Mouse (Mus musculus) myocyte (in vitro differentiated cells): ENCODE results near the gene Trmt1. TPM values are rescaled to one million over a fixed set of nuclear protein-coding genes. Genes with fewer than 3 reads are reported as not detected.

Experiments used
- H3K27me3 ChIP-seq: one replicate; pipeline ENCODE4 v1.6.1; 2011; ENCODE audit not compliant: control insufficient read depth, insufficient read depth, insufficient read length
- H3K36me3 ChIP-seq: one replicate; pipeline ENCODE4 v1.6.1; 2011; ENCODE audit not compliant: control insufficient read depth, insufficient read depth
- H3K4me2 ChIP-seq: one replicate; pipeline ENCODE4 v1.6.1; 2011; ENCODE audit warnings: low read depth, control low read depth
- H3K4me3 ChIP-seq: one replicate; pipeline ENCODE4 v1.5.1; 2011; ENCODE audit warnings: mild to moderate bottlenecking, control low read depth, moderate library complexity
- H3K79me2 ChIP-seq: one replicate; pipeline ENCODE4 v1.6.1; 2011; ENCODE audit not compliant: control insufficient read depth, insufficient read depth
- H3ac ChIP-seq: one replicate; pipeline ENCODE4 v1.6.1; 2011; ENCODE audit not compliant: control insufficient read depth, insufficient read length
- CEBPB ChIP-seq: IDR thresholded peaks from 2 replicates; pipeline ENCODE4 v1.6.1; 2011; ENCODE audit warnings: mild to moderate bottlenecking, moderate library complexity; ENCODE audit not compliant: poor library complexity, insufficient read depth, severe bottlenecking
- E2F4 ChIP-seq: IDR thresholded peaks from one replicate; pipeline ENCODE4 v1.6.1; 2011; ENCODE audit warnings: mild to moderate bottlenecking, control low read depth, moderate library complexity; ENCODE audit not compliant: insufficient read depth
- MAX ChIP-seq: IDR thresholded peaks from one replicate; pipeline ENCODE4 v1.6.1; 2011; ENCODE audit warnings: low read depth, mild to moderate bottlenecking, control low read depth
- MYOD1 ChIP-seq, 3 experiments: IDR thresholded peaks; one replicate each; pipeline ENCODE4 v1.6.1; 2011; ENCODE audit warnings: control low read depth in 2 of 3, low read depth in 2 of 3, mild to moderate bottlenecking in 2 of 3, moderate library complexity in 1 of 3; ENCODE audit not compliant: insufficient read length in 2 of 3, control insufficient read depth in 1 of 3
- MYOG ChIP-seq, 3 experiments: IDR thresholded peaks; one replicate each; pipeline ENCODE4 v1.6.1; 2011; ENCODE audit warnings: control low read depth in 2 of 3, low read depth in 2 of 3, mild to moderate bottlenecking in 2 of 3; ENCODE audit not compliant: insufficient read length in 2 of 3, control insufficient read depth in 1 of 3, insufficient read depth in 1 of 3
- POLR2A ChIP-seq: IDR thresholded peaks from one replicate; pipeline ENCODE4 v1.6.1; 2011; ENCODE audit warnings: low read depth, mild to moderate bottlenecking, control low read depth, moderate library complexity; ENCODE audit not compliant: insufficient read length
- POLR2AphosphoS2 ChIP-seq: IDR thresholded peaks from one replicate; pipeline ENCODE4 v1.6.1; 2011; ENCODE audit warnings: low read depth, control low read depth; ENCODE audit not compliant: insufficient read length
- REST ChIP-seq: IDR thresholded peaks from one replicate; pipeline ENCODE4 v1.6.1; 2011; ENCODE audit warnings: mild to moderate bottlenecking, control low read depth, moderate library complexity; ENCODE audit not compliant: insufficient read depth, insufficient read length
- SRF ChIP-seq: IDR thresholded peaks from one replicate; pipeline ENCODE4 v1.6.1; 2011; ENCODE audit warnings: low read depth; ENCODE audit not compliant: control insufficient read depth, insufficient read length
- TCF12 ChIP-seq: IDR thresholded peaks from one replicate; pipeline ENCODE4 v1.6.1; 2011; ENCODE audit warnings: mild to moderate bottlenecking, control low read depth; ENCODE audit not compliant: poor library complexity, insufficient read depth, severe bottlenecking
- TCF3 ChIP-seq: IDR thresholded peaks from one replicate; pipeline ENCODE4 v1.6.1; 2011; ENCODE audit warnings: low read depth, control low read depth; ENCODE audit not compliant: insufficient read length
- USF1 ChIP-seq: IDR thresholded peaks from one replicate; pipeline ENCODE4 v1.6.1; 2011; ENCODE audit warnings: low read depth, mild to moderate bottlenecking, control low read depth, moderate library complexity
- polyA plus RNA-seq: library from polyadenylated mRNA; unstranded; fragments of >200 nt; fragmentation: generic; extraction: Trizol; gene quantifications from one replicate; pipeline ENCODE4 v1.2.1, GENCODE M21; 2012; ENCODE audit warnings: missing spikeins

Trmt1 gene
- polyA plus RNA-seq, 1 experiment = 94.4 TPM

DNA sequence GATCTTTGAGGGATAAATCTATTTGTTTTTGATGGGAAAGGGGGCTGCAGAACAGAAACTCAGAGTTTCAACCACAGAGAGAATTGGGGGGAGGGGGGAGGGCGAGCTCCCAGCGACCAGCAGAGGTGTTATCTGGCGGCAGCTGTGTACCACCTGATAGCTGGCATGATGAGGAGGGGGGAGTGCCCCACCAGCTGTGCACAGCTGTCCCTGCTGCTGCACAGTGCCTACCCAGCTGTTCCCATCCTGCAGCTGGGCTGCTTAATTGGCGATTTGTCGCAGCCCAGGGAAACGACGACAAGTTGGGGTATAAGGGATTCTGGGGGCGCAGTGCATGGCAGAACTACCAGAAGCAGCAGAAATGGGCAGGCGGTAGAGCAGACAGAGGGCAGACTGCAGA, 38.6 kb downstream of the Trmt1 start:
- Histone ChIP-seq H3K27me3 (no peaks in the 10 kb centered on the region), H3K4me3 (no peak overlapping the region), H3K36me3 (peaks cover 34% of the 10 kb centered on the region), H3K4me2 (peak overlapping the region; percentile 96), H3K79me2 (peaks cover 12% of the 10 kb centered on the region), H3ac (no peak overlapping the region)
- TF ChIP-seq E2F4 = no peak
- no peak for TF ChIP-seq CEBPB
- TF ChIP-seq POLR2AphosphoS2 = peak; percentile 33
- TF ChIP-seq TCF3 = peak; percentile 84
- TF ChIP-seq MYOG (IDR thresholded peaks at IDR 0.05; ENCODE audit: control insufficient read depth in 1 of 3, insufficient read depth in 1 of 3, insufficient read length in 2 of 3, low read depth in 2 of 3) = peak in 2 of 3 experiments; percentile 63 to 77
- peak; percentile 18 for TF ChIP-seq TCF12
- TF ChIP-seq MAX = no peak
- no peak for TF ChIP-seq POLR2A
- TF ChIP-seq MYOD1 (IDR thresholded peaks at IDR 0.05; ENCODE audit: control insufficient read depth in 1 of 3, insufficient read length in 2 of 3, low read depth in 2 of 3) = peak in 2 of 3 experiments; percentile 85 to 96

- Histone ChIP-seq H3K27me3 (no peaks in the 10 kb centered on the region), H3K36me3 (peaks cover 28% of the 10 kb centered on the region), H3K4me2 (peak overlapping the region; percentile 15), H3K4me3 (no peak overlapping the region), H3ac (no peak overlapping the region), H3K79me2 (peaks cover 12% of the 10 kb centered on the region)
- TF ChIP-seq USF1 (no peak), MYOD1 (IDR thresholded peaks at IDR 0.05; ENCODE audit: control insufficient read depth in 1 of 3, insufficient read length in 2 of 3, low read depth in 2 of 3) (no peak), MYOG (IDR thresholded peaks at IDR 0.05; ENCODE audit: control insufficient read depth in 1 of 3, insufficient read depth in 1 of 3, insufficient read length in 2 of 3, low read depth in 2 of 3) (no peak), REST (no peak), POLR2A (no peak), POLR2AphosphoS2 (no peak), CEBPB (no peak), SRF (no peak), TCF3 (no peak), MAX (no peak)
Observed at GRCm38 (mm10) chr8:84725246-84725940, 39.3 kb downstream of the Trmt1 start.

- Histone ChIP-seq H3K79me2 (peaks cover 12% of the 10 kb centered on the region), H3K36me3 (peaks cover 24% of the 10 kb centered on the region), H3K4me3 (no peak overlapping the region), H3ac (no peak overlapping the region), H3K4me2 (no peak overlapping the region), H3K27me3 (no peaks in the 10 kb centered on the region)
- TF ChIP-seq TCF12 (no peak), CEBPB (0 out of 2 replicates have a peak, but pooled peaks have one; percentile 16)
Observed at GRCm38 (mm10) chr8:84725941-84726259, 39.8 kb downstream of the Trmt1 start.

DNA sequence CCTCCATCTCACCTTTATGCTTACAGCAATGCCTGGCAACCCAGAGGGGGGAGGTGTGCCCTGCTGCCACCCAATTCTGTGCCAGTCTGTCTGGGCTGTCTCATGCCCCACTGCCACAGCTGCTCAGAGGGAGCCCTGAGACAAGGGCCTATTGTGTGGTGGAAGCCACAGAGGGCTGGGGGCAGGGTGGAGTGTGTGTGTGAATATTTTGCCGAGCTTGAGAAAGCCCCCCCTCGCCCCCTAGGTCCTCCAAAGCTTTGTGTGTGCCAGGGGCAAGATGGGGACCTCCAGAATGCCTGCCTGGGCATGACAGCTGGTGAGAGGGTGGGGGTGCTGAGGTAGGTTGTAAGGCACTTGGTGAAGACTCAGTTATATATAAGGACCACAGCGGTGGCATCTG, 42.4 kb downstream of the Trmt1 start:
- Histone ChIP-seq H3K4me2 (peak overlapping the region; percentile 52), H3K36me3 (peaks cover 13% of the 10 kb centered on the region), H3K79me2 (peaks cover 24% of the 10 kb centered on the region), H3K27me3 (no peaks in the 10 kb centered on the region), H3K4me3 (no peak overlapping the region), H3ac (no peak overlapping the region)
- peak; percentile 35 to 94 (median 86) for TF ChIP-seq MYOG (IDR thresholded peaks at IDR 0.05; ENCODE audit: control insufficient read depth in 1 of 3, insufficient read depth in 1 of 3, insufficient read length in 2 of 3, low read depth in 2 of 3)
- TF ChIP-seq TCF12 = peak; percentile 40
- TF ChIP-seq MYOD1 (IDR thresholded peaks at IDR 0.05; ENCODE audit: control insufficient read depth in 1 of 3, insufficient read length in 2 of 3, low read depth in 2 of 3) = peak in 2 of 3 experiments; percentile 80 to 86
- TF ChIP-seq CEBPB = no peak

- Histone ChIP-seq H3ac (no peak overlapping the region), H3K27me3 (no peaks in the 10 kb centered on the region), H3K36me3 (peaks cover 10% of the 10 kb centered on the region), H3K4me2 (no peak overlapping the region), H3K4me3 (no peak overlapping the region), H3K79me2 (peaks cover 23% of the 10 kb centered on the region)
- TF ChIP-seq USF1 (no peak), E2F4 (no peak), SRF (no peak), REST (no peak), TCF12 (no peak), MYOG (IDR thresholded peaks at IDR 0.05; ENCODE audit: control insufficient read depth in 1 of 3, insufficient read depth in 1 of 3, insufficient read length in 2 of 3, low read depth in 2 of 3) (no peak), POLR2A (no peak), CEBPB (no peak), POLR2AphosphoS2 (no peak), MYOD1 (IDR thresholded peaks at IDR 0.05; ENCODE audit: control insufficient read depth in 1 of 3, insufficient read length in 2 of 3, low read depth in 2 of 3) (no peak), MAX (no peak), TCF3 (no peak)
Observed at GRCm38 (mm10) chr8:84729921-84730362, 43.8 kb downstream of the Trmt1 start.
